Mouse (Mus musculus): Measurements from ENCODE around the gene Olfr1359. TPM values are rescaled to one million over a fixed set of nuclear protein-coding genes. Genes with fewer than 3 reads are reported as not detected.
"Not testable (repeated sequence)": the region's sequence is repeated elsewhere in the genome, so short reads cannot be mapped to it uniquely, and the experiment has no call there.

Olfr1359 gene
- polyA plus RNA-seq, 1 experiment from 2014 or later, result not detected

GRCm38 (mm10) chr13:21751827-21752226 is 53.9 kb downstream of the Olfr1359 start:
- peak overlapping the region; percentile 98 for H3K27ac ChIP-seq (ENCODE audit: low read depth)
- peak overlapping the region; percentile 78 for H3K9ac ChIP-seq (replicated peaks)
- H3K9me3 ChIP-seq (ENCODE audit: low read length), result no peaks in the 10 kb centered on the region
- peaks cover 19% of the 10 kb centered on the region for H3K4me1 ChIP-seq (ENCODE audit: insufficient read depth)
- DNase-seq (no peak), ATAC-seq (no peak)
- TF ChIP-seq EP300 (IDR thresholded peaks at IDR 0.05; ENCODE audit: low read depth), result no peak
- no peak for TF ChIP-seq CTCF (IDR thresholded peaks at IDR 0.05; ENCODE audit: low read depth)
- H3K4me2 ChIP-seq (ENCODE audit: low read depth, low read length), result peak overlapping the region; percentile 67
- H3K36me3 ChIP-seq (replicated peaks; ENCODE audit: insufficient read depth, low read length), result peaks cover 6% of the 10 kb centered on the region; the same call in 1 of the 2 replicates
- no peaks in the 10 kb centered on the region for H3K27me3 ChIP-seq (ENCODE audit: insufficient read depth, low read length)
- H3K4me3 ChIP-seq (ENCODE audit: low read depth, low read length), result peak overlapping the region; percentile 46
- 50% methylated on average over 3 of the region's 3 CpGs for WGBS (ENCODE audit: insufficient replicate concordance)

DNA sequence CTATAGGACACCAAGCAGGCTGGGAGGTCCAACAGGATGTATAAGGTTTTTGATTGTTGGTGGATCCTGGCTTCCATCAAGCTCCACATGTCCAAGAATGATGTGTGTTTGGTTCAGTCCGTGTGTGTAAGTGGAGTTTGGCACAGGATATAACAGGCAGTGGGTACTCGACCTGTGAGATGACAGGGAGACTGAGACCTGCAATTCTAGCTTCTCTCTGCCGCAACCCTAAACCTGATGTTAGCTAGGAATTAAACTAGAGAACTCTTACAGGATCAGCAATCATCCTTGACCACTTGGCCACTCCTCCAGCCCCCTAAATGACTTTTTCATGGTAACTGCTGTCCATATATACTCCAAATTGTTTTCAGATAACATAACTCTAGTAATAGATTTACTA is 54.4 kb downstream of the Olfr1359 start:
- Histone ChIP-seq H3K9me3 (ENCODE audit: low read length) (no peaks in the 10 kb centered on the region), H3K27me3 (ENCODE audit: insufficient read depth, low read length) (no peaks in the 10 kb centered on the region), H3K9ac (replicated peaks) (peak overlapping the region; percentile 78), H3K4me2 (ENCODE audit: low read depth, low read length) (peak overlapping the region; percentile 67), H3K27ac (ENCODE audit: low read depth) (peak overlapping the region; percentile 98), H3K4me1 (ENCODE audit: insufficient read depth) (peaks cover 17% of the 10 kb centered on the region), H3K36me3 (replicated peaks; ENCODE audit: insufficient read depth, low read length) (peaks cover 3% of the 10 kb centered on the region; the same call in 1 of the 2 replicates), H3K4me3 (ENCODE audit: low read depth, low read length) (peak overlapping the region; percentile 46)
- ATAC-seq (no peak), DNase-seq (peak; percentile 34)
- 43% methylated on average over 3 of the region's 3 CpGs for WGBS (ENCODE audit: insufficient replicate concordance)
- TF ChIP-seq EP300 (IDR thresholded peaks at IDR 0.05; ENCODE audit: low read depth) (no peak), CTCF (IDR thresholded peaks at IDR 0.05; ENCODE audit: low read depth) (no peak)

- ATAC-seq (no peak), DNase-seq (no peak)
- Histone ChIP-seq H3K9ac (replicated peaks) (peak overlapping the region; percentile 78), H3K4me3 (ENCODE audit: low read depth, low read length) (peak overlapping the region; percentile 46), H3K4me2 (ENCODE audit: low read depth, low read length) (peak overlapping the region; percentile 67), H3K27ac (ENCODE audit: low read depth) (peak overlapping the region; percentile 98), H3K27me3 (ENCODE audit: insufficient read depth, low read length) (no peaks in the 10 kb centered on the region), H3K4me1 (ENCODE audit: insufficient read depth) (peaks cover 15% of the 10 kb centered on the region), H3K36me3 (replicated peaks; ENCODE audit: insufficient read depth, low read length) (no peaks in the 10 kb centered on the region), H3K9me3 (ENCODE audit: low read length) (no peaks in the 10 kb centered on the region)
- no peak for TF ChIP-seq CTCF (IDR thresholded peaks at IDR 0.05; ENCODE audit: low read depth)
- TF ChIP-seq EP300 (IDR thresholded peaks at IDR 0.05; ENCODE audit: low read depth), result no peak
- WGBS (ENCODE audit: insufficient replicate concordance), result 3% methylated on average over 10 of the region's 10 CpGs
Measured at GRCm38 (mm10) chr13:21753051-21753523, 55.2 kb downstream of the Olfr1359 start.

- H3K4me1 ChIP-seq (ENCODE audit: insufficient read depth), result peaks cover 15% of the 10 kb centered on the region
- not testable (repeated sequence) for H3K36me3 ChIP-seq (replicated peaks; ENCODE audit: insufficient read depth, low read length); H3K9me3 ChIP-seq (ENCODE audit: low read length); H3K27me3 ChIP-seq (ENCODE audit: insufficient read depth, low read length)
- ATAC-seq (peak; percentile 89), DNase-seq (peak; percentile 80)
- WGBS (ENCODE audit: insufficient replicate concordance), result under 1% methylated on average over 42 of the region's 50 CpGs
- H3K4me3 ChIP-seq (ENCODE audit: low read depth, low read length), result peak within 1 kb of the TSS; percentile 46
- H3K9ac ChIP-seq (replicated peaks), result peak within 1 kb of the TSS; percentile 78
- H3K27ac ChIP-seq (ENCODE audit: low read depth), result peak within 1 kb of the TSS; percentile 98
- peak within 1 kb of the TSS; percentile 70 for H3K4me2 ChIP-seq (ENCODE audit: low read depth, low read length)
- TF ChIP-seq CTCF (IDR thresholded peaks at IDR 0.05; ENCODE audit: low read depth), result peak; percentile 41
- TF ChIP-seq EP300 (IDR thresholded peaks at IDR 0.05; ENCODE audit: low read depth), result peak; percentile 82
Measured at GRCm38 (mm10) chr13:21753524-21754285, 55.8 kb downstream of the Olfr1359 start, which contains the start of the genes Hist1h2ak and Hist1h2bn. Hist1h2ak (minus strand) TSS chr13:21753827. Hist1h2bn (plus strand) TSS chr13:21754123.

DNA sequence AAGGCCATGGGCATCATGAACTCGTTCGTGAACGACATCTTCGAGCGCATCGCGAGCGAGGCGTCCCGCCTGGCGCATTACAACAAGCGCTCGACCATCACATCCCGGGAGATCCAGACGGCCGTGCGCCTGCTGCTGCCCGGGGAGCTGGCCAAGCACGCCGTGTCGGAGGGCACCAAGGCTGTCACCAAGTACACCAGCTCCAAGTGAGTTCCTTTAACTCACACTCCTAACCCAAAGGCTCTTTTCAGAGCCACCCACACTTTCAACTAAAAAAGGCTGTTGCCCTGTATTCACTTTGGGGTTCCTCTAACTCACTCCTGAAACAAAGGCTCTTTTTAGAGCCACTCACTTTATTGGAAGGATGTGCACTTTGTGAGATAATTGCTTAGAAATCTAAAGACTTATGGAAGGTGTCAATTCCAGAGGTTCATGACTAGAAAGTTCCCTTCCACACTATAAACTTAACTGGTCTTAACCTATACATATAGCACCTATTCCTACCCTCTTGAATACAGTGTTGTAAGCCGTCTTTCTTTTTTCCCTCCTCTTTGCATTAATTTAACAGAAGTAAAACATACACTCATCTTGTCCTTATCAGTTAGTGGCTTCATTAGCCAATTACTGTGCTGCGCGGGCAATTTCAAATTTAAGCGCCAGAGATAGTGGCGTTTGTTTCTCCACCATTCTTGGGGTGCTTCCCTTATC is 56.5 kb downstream of the Olfr1359 start:
- Histone ChIP-seq H3K9ac (replicated peaks) (peak overlapping the region; percentile 60), H3K4me3 (ENCODE audit: low read depth, low read length) (peak overlapping the region; percentile 46), H3K4me2 (ENCODE audit: low read depth, low read length) (peak overlapping the region; percentile 70), H3K4me1 (ENCODE audit: insufficient read depth) (peaks cover 13% of the 10 kb centered on the region), H3K27ac (ENCODE audit: low read depth) (peak overlapping the region; percentile 98)
- not testable (repeated sequence) for H3K36me3 ChIP-seq (replicated peaks; ENCODE audit: insufficient read depth, low read length); H3K27me3 ChIP-seq (ENCODE audit: insufficient read depth, low read length); H3K9me3 ChIP-seq (ENCODE audit: low read length)
- ATAC-seq (peak; percentile 1; the same call in 1 of the 2 replicates), DNase-seq (peak; percentile 76)
- under 1% methylated on average over 15 of the region's 26 CpGs for WGBS (ENCODE audit: insufficient replicate concordance)
- peak; percentile 75; the same call in 1 of the 2 replicates for TF ChIP-seq EP300 (IDR thresholded peaks at IDR 0.05; ENCODE audit: low read depth)

GRCm38 (mm10) chr13:21755707-21756106 is 57.8 kb downstream of the Olfr1359 start:
- no peak for ATAC-seq
- Histone ChIP-seq H3K36me3 (replicated peaks; ENCODE audit: insufficient read depth, low read length) (no peaks in the 10 kb centered on the region), H3K27me3 (ENCODE audit: insufficient read depth, low read length) (no peaks in the 10 kb centered on the region), H3K4me2 (ENCODE audit: low read depth, low read length) (peak overlapping the region; percentile 70), H3K27ac (ENCODE audit: low read depth) (peak overlapping the region; percentile 83), H3K9ac (replicated peaks) (no peak overlapping the region), H3K4me1 (ENCODE audit: insufficient read depth) (peaks cover 10% of the 10 kb centered on the region), H3K4me3 (ENCODE audit: low read depth, low read length) (peak overlapping the region; percentile 46), H3K9me3 (ENCODE audit: low read length) (no peaks in the 10 kb centered on the region)
- TF ChIP-seq EP300 (IDR thresholded peaks at IDR 0.05; ENCODE audit: low read depth) (no peak), CTCF (IDR thresholded peaks at IDR 0.05; ENCODE audit: low read depth) (no peak)
- no peak for DNase-seq
- 78% methylated on average over 1 of the region's 1 CpGs for WGBS (ENCODE audit: insufficient replicate concordance)

Small RNA genes within 50 kb of the gene (microRNA-seq; reads per million reads assigned to microRNA genes)
- gene Gm44357 (not detected), gene Gm44367 (not detected), gene Gm44454 (not detected)

Other genes starting within 250 kb of the Olfr1359 start
- gene Zscan26, start 244.4 kb upstream of the Olfr1359 start, polyA plus RNA-seq (2015; fragmentation: Nextera tagmentation; extraction: Ambion mirVana), result 13.3 and 15.2 TPM in 2 replicates
- gene Nkapl, start 229.6 kb upstream of the Olfr1359 start, polyA plus RNA-seq (2015; fragmentation: Nextera tagmentation; extraction: Ambion mirVana), result 2.0 TPM in 2 replicates
- 0.77 and 0.78 TPM in 2 replicates for gene Zkscan4, start 219.2 kb upstream of the Olfr1359 start, polyA plus RNA-seq (2015; fragmentation: Nextera tagmentation; extraction: Ambion mirVana)
- not detected in 2 replicates for gene Gm10065, start 218.7 kb upstream of the Olfr1359 start, polyA plus RNA-seq (2015; fragmentation: Nextera tagmentation; extraction: Ambion mirVana)
- 0.52 and 0.70 TPM in 2 replicates for gene AK157302, start 202.9 kb upstream of the Olfr1359 start, polyA plus RNA-seq (2015; fragmentation: Nextera tagmentation; extraction: Ambion mirVana)
- 6.4 and 8.9 TPM in 2 replicates for gene Gm11273, start 196.7 kb upstream of the Olfr1359 start, polyA plus RNA-seq (2015; fragmentation: Nextera tagmentation; extraction: Ambion mirVana)
- 1.2 and 1.6 TPM in 2 replicates for gene Zkscan8, start 167.0 kb upstream of the Olfr1359 start, polyA plus RNA-seq (2015; fragmentation: Nextera tagmentation; extraction: Ambion mirVana)
- gene Olfr1366, start 155.3 kb upstream of the Olfr1359 start, polyA plus RNA-seq (2015; fragmentation: Nextera tagmentation; extraction: Ambion mirVana), result not detected in 2 replicates
- gene Olfr1535, start 138.2 kb upstream of the Olfr1359 start, polyA plus RNA-seq (2015; fragmentation: Nextera tagmentation; extraction: Ambion mirVana), result 0.02 TPM in 1 of 2 replicates, not detected in the other
- gene Olfr1364, start 116.4 kb upstream of the Olfr1359 start, polyA plus RNA-seq (2015; fragmentation: Nextera tagmentation; extraction: Ambion mirVana), result not detected in 2 replicates
- gene Olfr1362, start 84.1 kb upstream of the Olfr1359 start, polyA plus RNA-seq (2015; fragmentation: Nextera tagmentation; extraction: Ambion mirVana), result not detected in 2 replicates
- gene Olfr11, start 55.6 kb upstream of the Olfr1359 start, polyA plus RNA-seq (2015; fragmentation: Nextera tagmentation; extraction: Ambion mirVana), result not detected in 2 replicates
- not detected in 2 replicates for gene Olfr1361, start 34.7 kb upstream of the Olfr1359 start, polyA plus RNA-seq (2015; fragmentation: Nextera tagmentation; extraction: Ambion mirVana)
- gene Olfr1360, start 20.7 kb upstream of the Olfr1359 start, polyA plus RNA-seq (2015; fragmentation: Nextera tagmentation; extraction: Ambion mirVana), result not detected in 2 replicates
- 0.51 and 1.9 TPM in 2 replicates for gene Hist1h2bl, start 18.0 kb downstream of the Olfr1359 start, polyA plus RNA-seq (2015; fragmentation: Nextera tagmentation; extraction: Ambion mirVana)
- 16.4 and 20.2 TPM in 2 replicates for gene Hist1h2ai, start 18.3 kb downstream of the Olfr1359 start, polyA plus RNA-seq (2015; fragmentation: Nextera tagmentation; extraction: Ambion mirVana)
- 7.1 and 8.7 TPM in 2 replicates for gene Hist1h3h, start 19.5 kb downstream of the Olfr1359 start, polyA plus RNA-seq (2015; fragmentation: Nextera tagmentation; extraction: Ambion mirVana)
- 1.6 and 2.3 TPM in 2 replicates for gene Hist1h2bm, start 23.9 kb downstream of the Olfr1359 start, polyA plus RNA-seq (2015; fragmentation: Nextera tagmentation; extraction: Ambion mirVana)
- 0.19 and 0.32 TPM in 2 replicates for gene Hist1h4j, start 37.0 kb downstream of the Olfr1359 start, polyA plus RNA-seq (2015; fragmentation: Nextera tagmentation; extraction: Ambion mirVana)
- gene Hist1h4k, start 52.4 kb downstream of the Olfr1359 start, polyA plus RNA-seq (2015; fragmentation: Nextera tagmentation; extraction: Ambion mirVana), result 2.4 and 3.6 TPM in 2 replicates
- gene Hist1h2ak, start 55.7 kb downstream of the Olfr1359 start, polyA plus RNA-seq (2015; fragmentation: Nextera tagmentation; extraction: Ambion mirVana), result 44.2 and 62.3 TPM in 2 replicates
- 7.2 and 7.3 TPM in 2 replicates for gene Hist1h2bn, start 56.0 kb downstream of the Olfr1359 start, polyA plus RNA-seq (2015; fragmentation: Nextera tagmentation; extraction: Ambion mirVana)
- 20.0 and 27.9 TPM in 2 replicates for gene Hist1h1b, start 82.5 kb downstream of the Olfr1359 start, polyA plus RNA-seq (2015; fragmentation: Nextera tagmentation; extraction: Ambion mirVana)
- 95.1 and 107 TPM in 2 replicates for gene Hist1h3i, start 85.3 kb downstream of the Olfr1359 start, polyA plus RNA-seq (2015; fragmentation: Nextera tagmentation; extraction: Ambion mirVana)
- 8.4 and 11.4 TPM in 2 replicates for gene Hist1h2an, start 89.1 kb downstream of the Olfr1359 start, polyA plus RNA-seq (2015; fragmentation: Nextera tagmentation; extraction: Ambion mirVana)
- gene Hist1h2bp, start 89.3 kb downstream of the Olfr1359 start, polyA plus RNA-seq (2015; fragmentation: Nextera tagmentation; extraction: Ambion mirVana), result 2.4 and 4.6 TPM in 2 replicates
- gene Hist1h2bq, start 112.1 kb downstream of the Olfr1359 start, polyA plus RNA-seq (2015; fragmentation: Nextera tagmentation; extraction: Ambion mirVana), result 14.3 and 15.4 TPM in 2 replicates
- not detected in 2 replicates for gene Hist1h2ao, start 112.4 kb downstream of the Olfr1359 start, polyA plus RNA-seq (2015; fragmentation: Nextera tagmentation; extraction: Ambion mirVana)
- gene Hist1h4m, start 113.6 kb downstream of the Olfr1359 start, polyA plus RNA-seq (2015; fragmentation: Nextera tagmentation; extraction: Ambion mirVana), result not detected in 2 replicates
- 9.2 and 9.8 TPM in 2 replicates for gene Hist1h4n, start 134.1 kb downstream of the Olfr1359 start, polyA plus RNA-seq (2015; fragmentation: Nextera tagmentation; extraction: Ambion mirVana)
- 3,753 and 3,756 TPM in 2 replicates for gene Hist1h2ap, start 135.4 kb downstream of the Olfr1359 start, polyA plus RNA-seq (2015; fragmentation: Nextera tagmentation; extraction: Ambion mirVana)
- gene Hist1h2br, start 135.6 kb downstream of the Olfr1359 start, polyA plus RNA-seq (2015; fragmentation: Nextera tagmentation; extraction: Ambion mirVana), result 14.9 and 15.6 TPM in 2 replicates
- gene Zfp184, start 247.0 kb downstream of the Olfr1359 start, polyA plus RNA-seq (2015; fragmentation: Nextera tagmentation; extraction: Ambion mirVana), result 0.27 and 0.32 TPM in 2 replicates

Data from liver, postnatal 0 days (tissue).